Mouse (Mus musculus) forebrain, embryonic 15.5 days (tissue): ENCODE measurements around the gene Gm45261. TPM values are rescaled to one million over a fixed set of nuclear protein-coding genes. Genes with fewer than 3 reads are reported as not detected.
A peak's percentile ranks its signal among the peaks of the same experiment; 100 is the strongest.

Experiments
- ATAC-seq: fragments of 200-750 bp; cut with Nextera tagmentation; replicated peaks from 2 replicates; pipeline ENCODE4 v1.8.0; 2017; ENCODE audit warnings: mild to moderate bottlenecking, moderate TSS enrichment, moderate library complexity
- H3K27ac ChIP-seq: fragments of 300-500 bp; sonication (generic); replicated peaks from 2 replicates; pipeline ENCODE4 v1.5.1; 2015; ENCODE audit warnings: mild to moderate bottlenecking, inconsistent platforms
- H3K27me3 ChIP-seq: fragments of 300-500 bp; sonication (generic); 2 replicates; pipeline ENCODE4 v1.6.1; 2015; ENCODE audit warnings: inconsistent platforms
- H3K36me3 ChIP-seq: fragments of 300-500 bp; sonication (generic); 2 replicates; pipeline ENCODE4 v1.6.1; 2015; ENCODE audit warnings: mild to moderate bottlenecking, inconsistent platforms
- H3K4me1 ChIP-seq: fragments of 300-500 bp; sonication (generic); 2 replicates; pipeline ENCODE4 v1.6.1; 2015; ENCODE audit warnings: inconsistent platforms
- H3K4me2 ChIP-seq: fragments of 300-500 bp; sonication (generic); replicated peaks from 2 replicates; pipeline ENCODE4 v1.6.1; 2015; ENCODE audit warnings: mild to moderate bottlenecking, inconsistent platforms
- H3K4me3 ChIP-seq: fragments of 300-500 bp; sonication (generic); 2 replicates; pipeline ENCODE4 v1.5.1; 2015; ENCODE audit warnings: mild to moderate bottlenecking, inconsistent platforms
- H3K9ac ChIP-seq: fragments of 300-500 bp; sonication (generic); replicated peaks from 2 replicates; pipeline ENCODE4 v1.6.1; 2015; ENCODE audit warnings: mild to moderate bottlenecking, inconsistent platforms
- H3K9me3 ChIP-seq: fragments of 300-500 bp; sonication (generic); 2 replicates; pipeline ENCODE4 v1.6.1; 2016; ENCODE audit warnings: inconsistent platforms
- WGBS: fragments of 180-500 bp; shearing (Covaris S2); methylation state at CpG from one replicate; pipeline ENCODE4 v1.1.7; 2015; ENCODE audit warnings: mixed read lengths; 5-methylcytosine and 5-hydroxymethylcytosine counted together
- polyA plus RNA-seq: library from polyadenylated mRNA; unstranded; fragments of >200 nt; fragmentation: Nextera tagmentation; extraction: Ambion mirVana; gene quantifications from 2 replicates; pipeline ENCODE4 v1.2.1, GENCODE M21; 2015

The Gm45261 gene
- not detected in 2 replicates for polyA plus RNA-seq

GRCm38 (mm10) chr1:80461348-80461747, at the start of gene Gm45261:
TSS of gene Gm45261 (minus strand) at chr1:80461448.
- H3K4me1 ChIP-seq: peaks cover 4% of the 10 kb centered on the region; the same call in 1 of the 2 replicates
- WGBS: 85% methylated on average over 6 of the region's 6 CpGs
- H3K4me3 ChIP-seq: no peak within 1 kb of the TSS
- no peak for ATAC-seq
- H3K4me2 ChIP-seq: no peak within 1 kb of the TSS
- H3K27ac ChIP-seq: no peak within 1 kb of the TSS
- no peaks in the 10 kb centered on the region for H3K27me3 ChIP-seq
- H3K9ac ChIP-seq: no peak within 1 kb of the TSS
- H3K9me3 ChIP-seq: no peaks in the 10 kb centered on the region
- no peaks in the 10 kb centered on the region for H3K36me3 ChIP-seq

GRCm38 (mm10) chr1:80504757-80505156, 43.5 kb upstream of the Gm45261 start:
- 84% methylated on average over 2 of the region's 2 CpGs for WGBS

GRCm38 (mm10) chr1:80504081-80504480, 42.8 kb upstream of the Gm45261 start:
- H3K36me3 ChIP-seq: no peaks in the 10 kb centered on the region
- H3K27ac ChIP-seq: no peak overlapping the region
- ATAC-seq: no peak
- WGBS: 87% methylated on average over 4 of the region's 4 CpGs
- H3K4me1 ChIP-seq: peaks cover 6% of the 10 kb centered on the region; the same call in 1 of the 2 replicates
- H3K4me2 ChIP-seq: no peak overlapping the region
- no peaks in the 10 kb centered on the region for H3K9me3 ChIP-seq
- H3K27me3 ChIP-seq: no peaks in the 10 kb centered on the region
- H3K4me3 ChIP-seq: no peak overlapping the region
- no peak overlapping the region for H3K9ac ChIP-seq

More at GRCm38 (mm10) chr1:80504757-80505156, 43.5 kb upstream of the Gm45261 start:
- Histone ChIP-seq H3K9ac (no peak overlapping the region), H3K4me3 (no peak overlapping the region), H3K4me2 (no peak overlapping the region), H3K27me3 (no peaks in the 10 kb centered on the region), H3K9me3 (no peaks in the 10 kb centered on the region), H3K36me3 (no peaks in the 10 kb centered on the region), H3K4me1 (peaks cover 3% of the 10 kb centered on the region; the same call in 1 of the 2 replicates), H3K27ac (no peak overlapping the region)
- ATAC-seq: no peak

DNA sequence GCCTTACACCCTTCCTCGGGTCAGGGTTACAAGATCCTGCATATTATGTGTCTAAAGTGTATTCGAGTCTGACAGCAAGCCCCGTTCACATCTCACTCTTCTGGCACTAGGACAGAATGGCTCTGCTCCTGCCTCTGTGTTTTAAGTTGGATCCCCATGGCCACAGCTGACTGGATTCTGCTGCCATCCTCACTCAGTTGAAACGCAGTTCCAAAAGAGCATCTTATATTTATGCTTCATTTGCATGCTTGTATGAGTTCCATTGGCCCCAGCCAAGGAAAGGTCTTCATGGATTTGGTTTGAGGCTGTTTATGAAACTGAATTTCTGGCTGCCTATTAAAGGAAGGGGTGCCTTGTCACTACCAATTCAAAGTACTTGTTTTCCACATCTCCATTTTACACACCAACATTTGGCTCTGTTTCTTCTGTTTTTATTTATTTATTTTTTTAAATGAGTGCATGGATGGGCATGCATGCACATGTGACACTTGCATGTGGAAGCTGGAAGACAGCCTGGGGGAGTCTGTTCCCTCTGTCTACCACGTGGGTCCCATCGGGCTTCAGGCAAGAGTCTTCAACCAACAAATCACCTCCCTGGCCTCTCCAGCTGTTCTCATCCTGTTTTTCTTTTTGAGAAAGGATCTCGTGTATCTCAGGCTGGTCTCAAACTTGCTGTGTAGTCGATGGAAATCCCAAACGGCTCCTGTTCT, 41.4 kb upstream of the Gm45261 start:
- ATAC-seq: peak; percentile 57
- Histone ChIP-seq H3K27ac (no peak overlapping the region), H3K4me3 (no peak overlapping the region), H3K4me2 (no peak overlapping the region), H3K27me3 (no peaks in the 10 kb centered on the region), H3K4me1 (peaks cover 6% of the 10 kb centered on the region; the same call in 1 of the 2 replicates), H3K9ac (no peak overlapping the region), H3K36me3 (no peaks in the 10 kb centered on the region), H3K9me3 (no peaks in the 10 kb centered on the region)
- 77% methylated on average over 9 of the region's 9 CpGs for WGBS

GRCm38 (mm10) chr1:80499264-80499663, 38.0 kb upstream of the Gm45261 start:
- Histone ChIP-seq H3K27ac (no peak overlapping the region), H3K4me3 (no peak overlapping the region), H3K9ac (no peak overlapping the region), H3K27me3 (no peaks in the 10 kb centered on the region), H3K9me3 (no peaks in the 10 kb centered on the region), H3K4me1 (peaks cover 5% of the 10 kb centered on the region; the same call in 1 of the 2 replicates), H3K36me3 (no peaks in the 10 kb centered on the region), H3K4me2 (no peak overlapping the region)
- ATAC-seq: no peak
- 46% methylated on average over 7 of the region's 7 CpGs for WGBS

- Histone ChIP-seq H3K4me2 (no peak overlapping the region), H3K9me3 (no peaks in the 10 kb centered on the region), H3K4me1 (0 out of 2 replicates have a peak, but pooled peaks cover 3% of the 10 kb centered on the region), H3K27ac (no peak overlapping the region), H3K36me3 (no peaks in the 10 kb centered on the region), H3K4me3 (no peak overlapping the region), H3K9ac (no peak overlapping the region), H3K27me3 (no peaks in the 10 kb centered on the region)
- 89% methylated on average over 4 of the region's 4 CpGs for WGBS
- ATAC-seq: no peak
Measured at GRCm38 (mm10) chr1:80496360-80496759, 35.1 kb upstream of the Gm45261 start.

- Histone ChIP-seq H3K9ac (no peak overlapping the region), H3K4me2 (no peak overlapping the region), H3K27ac (no peak overlapping the region), H3K36me3 (no peaks in the 10 kb centered on the region), H3K27me3 (no peaks in the 10 kb centered on the region), H3K4me3 (no peak overlapping the region), H3K4me1 (peaks cover 5% of the 10 kb centered on the region; the same call in 1 of the 2 replicates), H3K9me3 (no peaks in the 10 kb centered on the region)
- ATAC-seq: no peak
- 77% methylated on average over 5 of the region's 5 CpGs for WGBS
Measured at GRCm38 (mm10) chr1:80483419-80483818, 22.2 kb upstream of the Gm45261 start.

- H3K9ac ChIP-seq: no peak overlapping the region
- no peak overlapping the region for H3K4me2 ChIP-seq
- H3K9me3 ChIP-seq: no peaks in the 10 kb centered on the region
- no peaks in the 10 kb centered on the region for H3K4me1 ChIP-seq
- no peaks in the 10 kb centered on the region for H3K27me3 ChIP-seq
- WGBS: 68% methylated on average over 1 of the region's 1 CpGs
- H3K27ac ChIP-seq: no peak overlapping the region
- H3K4me3 ChIP-seq: no peak overlapping the region
- ATAC-seq: no peak
- no peaks in the 10 kb centered on the region for H3K36me3 ChIP-seq
Measured at GRCm38 (mm10) chr1:80474942-80475341, 13.7 kb upstream of the Gm45261 start.

DNA sequence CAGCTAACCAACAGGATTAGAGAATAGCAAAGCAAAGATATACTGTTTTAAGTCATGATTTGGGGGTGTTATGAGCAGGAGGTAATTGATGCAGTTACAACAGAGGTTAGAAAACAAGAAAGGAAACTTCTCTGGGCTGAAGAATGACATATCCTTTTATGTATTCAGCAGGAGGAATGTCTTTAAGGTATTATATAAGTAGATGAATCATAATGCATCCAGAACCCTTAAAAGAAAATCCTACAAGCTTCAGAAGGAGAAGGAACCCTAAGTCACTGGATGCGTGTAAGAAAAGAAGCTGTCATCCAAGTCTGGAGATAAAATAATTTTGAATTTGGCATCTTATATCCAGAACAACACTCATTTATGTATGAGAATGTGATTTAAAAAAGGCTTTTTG, 11.1 kb upstream of the Gm45261 start:
- Histone ChIP-seq H3K27ac (no peak overlapping the region), H3K9ac (no peak overlapping the region), H3K4me1 (no peaks in the 10 kb centered on the region), H3K27me3 (no peaks in the 10 kb centered on the region), H3K36me3 (no peaks in the 10 kb centered on the region), H3K4me3 (no peak overlapping the region), H3K4me2 (no peak overlapping the region), H3K9me3 (no peaks in the 10 kb centered on the region)
- no peak for ATAC-seq
- 93% methylated on average over 1 of the region's 1 CpGs for WGBS

GRCm38 (mm10) chr1:80459923-80460322, 1.3 kb downstream of the Gm45261 start:
- H3K36me3 ChIP-seq: no peaks in the 10 kb centered on the region
- peaks cover 4% of the 10 kb centered on the region; the same call in 1 of the 2 replicates for H3K4me1 ChIP-seq
- ATAC-seq: peak; percentile 68
- no peaks in the 10 kb centered on the region for H3K27me3 ChIP-seq
- 37% methylated on average over 1 of the region's 1 CpGs for WGBS
- H3K9me3 ChIP-seq: no peaks in the 10 kb centered on the region
- H3K27ac ChIP-seq: no peak overlapping the region
- H3K4me3 ChIP-seq: no peak overlapping the region
- no peak overlapping the region for H3K9ac ChIP-seq
- H3K4me2 ChIP-seq: no peak overlapping the region

DNA sequence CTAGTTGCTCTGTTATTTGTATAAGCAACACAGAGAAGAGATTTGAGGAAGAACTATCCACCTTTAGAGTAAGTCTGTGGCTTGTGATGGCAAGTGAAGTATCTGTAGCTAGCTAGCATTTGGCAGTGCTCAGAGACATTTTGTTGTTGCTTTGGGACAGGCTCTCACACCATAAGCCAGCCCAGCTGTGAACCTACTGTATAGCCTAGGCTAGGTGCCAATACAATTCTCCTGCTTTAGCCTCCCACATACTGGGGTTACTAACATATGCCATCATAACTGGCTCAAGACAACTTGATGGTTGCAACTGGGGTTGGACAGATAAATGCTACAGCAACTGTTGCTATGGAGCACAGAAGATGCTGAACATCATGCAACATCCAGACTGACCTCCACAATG, 1.8 kb downstream of the Gm45261 start:
- H3K27ac ChIP-seq: no peak overlapping the region
- no peaks in the 10 kb centered on the region for H3K9me3 ChIP-seq
- no peak overlapping the region for H3K9ac ChIP-seq
- no peak overlapping the region for H3K4me2 ChIP-seq
- H3K4me3 ChIP-seq: no peak overlapping the region
- H3K36me3 ChIP-seq: no peaks in the 10 kb centered on the region
- 0 out of 2 replicates have a peak, but pooled peaks have one; percentile 69 for ATAC-seq
- H3K4me1 ChIP-seq: peaks cover 4% of the 10 kb centered on the region; the same call in 1 of the 2 replicates
- no peaks in the 10 kb centered on the region for H3K27me3 ChIP-seq

DNA sequence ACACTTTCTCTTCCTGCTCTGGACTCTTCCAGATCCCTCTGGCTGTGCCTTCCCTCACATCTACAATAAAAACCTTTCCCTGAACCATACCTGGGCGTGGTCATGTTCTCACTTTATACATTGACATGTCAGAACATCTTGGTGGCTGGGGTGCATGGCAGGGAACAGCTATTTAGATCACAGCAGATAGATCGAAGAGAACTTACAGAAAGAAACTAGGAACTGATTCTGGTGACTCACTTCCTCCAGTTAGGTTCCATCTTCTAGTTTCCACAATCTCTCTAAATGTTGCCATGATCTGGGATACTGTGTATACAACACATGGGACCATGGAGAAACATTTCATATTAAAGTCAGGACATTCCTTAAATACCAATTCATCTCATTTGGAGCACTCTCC, 7.3 kb downstream of the Gm45261 start:
- Histone ChIP-seq H3K4me3 (no peak overlapping the region), H3K9ac (no peak overlapping the region), H3K9me3 (no peaks in the 10 kb centered on the region), H3K36me3 (no peaks in the 10 kb centered on the region), H3K27me3 (no peaks in the 10 kb centered on the region), H3K4me1 (no peaks in the 10 kb centered on the region), H3K4me2 (no peak overlapping the region), H3K27ac (no peak overlapping the region)
- no peak for ATAC-seq
- 78% methylated on average over 2 of the region's 2 CpGs for WGBS
